Mouse (Mus musculus) bone marrow macrophage, adult 2 months (primary cell): ENCODE measurements around the gene Gtf3c5.

Experiments
- CTCF ChIP-seq: IDR thresholded peaks from 2 replicates; pipeline ENCODE4 v1.5.1; 2012; ENCODE audit warnings: low read depth, mild to moderate bottlenecking, low read length, moderate library complexity
- POLR2A ChIP-seq: IDR thresholded peaks from 2 replicates; pipeline ENCODE4 v1.6.1; 2012; ENCODE audit warnings: mild to moderate bottlenecking, low read depth, low read length, borderline replicate concordance

DNA sequence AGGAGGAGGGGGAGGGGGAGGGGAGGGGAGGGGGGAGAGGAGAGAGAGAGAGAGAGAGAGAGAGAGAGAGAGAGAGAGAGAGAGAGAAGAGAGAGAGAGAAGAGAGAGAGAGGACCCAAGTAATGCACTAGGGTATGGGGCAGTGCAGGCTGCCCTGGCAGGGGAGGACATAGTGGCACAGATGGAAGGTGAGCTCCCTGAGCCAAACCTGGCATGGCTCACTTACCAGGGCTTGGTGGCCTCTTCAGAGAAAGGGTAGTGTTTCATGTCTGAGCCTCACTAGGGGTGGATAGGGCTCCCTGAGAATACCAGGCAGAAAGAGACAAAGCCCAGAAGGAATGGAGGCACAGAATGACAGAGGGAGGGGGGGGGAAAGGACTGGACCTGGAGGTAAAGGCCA is 19.7 kb downstream of the Gtf3c5 start:
- no peak for TF ChIP-seq CTCF
- TF ChIP-seq POLR2A: no peak
